Mouse (Mus musculus) heart, adult 2 months (tissue): ENCODE measurements around the gene Prnd. TPM values are rescaled to one million over a fixed set of nuclear protein-coding genes. Genes with fewer than 3 reads are reported as not detected.

Source experiments
- DNase-seq, 2 experiments: peaks; one replicate each; pipeline ENCODE4 v3.0.0; 2021
- H3K27ac ChIP-seq: fragments of 200-600 bp; 2 replicates; pipeline ENCODE4 v1.8.1; 2022
- H3K27me3 ChIP-seq: fragments of 200-500 bp; 2 replicates; pipeline ENCODE4 v1.6.1; 2012; ENCODE audit warnings: mild to moderate bottlenecking, low read length, inconsistent platforms, mixed read lengths; ENCODE audit not compliant: control insufficient read depth, insufficient read depth
- H3K36me3 ChIP-seq: fragments of 200-500 bp; 2 replicates; pipeline ENCODE4 v1.6.1; 2012; ENCODE audit warnings: low read length, inconsistent platforms; ENCODE audit not compliant: control insufficient read depth, insufficient read depth
- H3K4me1 ChIP-seq: fragments of 200-500 bp; 2 replicates; pipeline ENCODE4 v1.6.1; 2011; ENCODE audit warnings: low read length; ENCODE audit not compliant: control insufficient read depth, insufficient read depth
- H3K4me3 ChIP-seq: fragments of 200-600 bp; 2 replicates; pipeline ENCODE4 v1.8.1; 2022
- H3K79me2 ChIP-seq: fragments of 200-500 bp; replicated peaks from 2 replicates; pipeline ENCODE4 v1.6.1; 2012; ENCODE audit warnings: mild to moderate bottlenecking, inconsistent platforms, low read length, moderate library complexity, mixed read lengths; ENCODE audit not compliant: control insufficient read depth, insufficient read depth
- H3K9ac ChIP-seq: fragments of 200-500 bp; 2 replicates; pipeline ENCODE4 v1.6.1; 2012; ENCODE audit warnings: low read depth, mild to moderate bottlenecking, control low read depth, inconsistent platforms, low read length, mixed read lengths
- CTCF ChIP-seq: fragments of 200-600 bp; IDR thresholded peaks from 2 replicates; pipeline ENCODE4 v1.8.1; 2022; ENCODE audit warnings: antibody characterized with exemption, mild to moderate bottlenecking, moderate library complexity
- EP300 ChIP-seq: fragments of 200-500 bp; IDR thresholded peaks from 2 replicates; pipeline ENCODE4 v1.6.1; 2011; ENCODE audit warnings: low read depth, low read length, control low read depth; ENCODE audit not compliant: insufficient read depth
- POLR2A ChIP-seq: fragments of 200-500 bp; IDR thresholded peaks from 2 replicates; pipeline ENCODE4 v1.6.1; 2011; ENCODE audit warnings: mild to moderate bottlenecking, low read depth, low read length, control low read depth; ENCODE audit not compliant: insufficient read depth
- WGBS: fragments of 180-500 bp; shearing (Covaris S2); methylation state at CpG from one replicate; pipeline ENCODE4 v1.1.7; 2018; 5-methylcytosine and 5-hydroxymethylcytosine counted together
- intact Hi-C: fragments of 180-260 bp; cut with DNase I; formaldehyde crosslinking; loops from one replicate; pipeline ENCODE4 v1.15.1; 2025
- polyA plus RNA-seq: library from polyadenylated mRNA; depleted of rRNA; stranded (reverse); fragments of >200 nt; gene quantifications from 2 replicates; pipeline ENCODE4 v1.2.3, GENCODE M21; 2012
- total RNA-seq, 2 experiments: library from RNA; stranded (reverse); gene quantifications; 2 replicates each; pipeline ENCODE4 v1.2.3; 2021

The Prnd gene
- total and polyA plus RNA-seq, 3 experiments: 0.65 to 3.8 (median 1.2) TPM

DNA sequence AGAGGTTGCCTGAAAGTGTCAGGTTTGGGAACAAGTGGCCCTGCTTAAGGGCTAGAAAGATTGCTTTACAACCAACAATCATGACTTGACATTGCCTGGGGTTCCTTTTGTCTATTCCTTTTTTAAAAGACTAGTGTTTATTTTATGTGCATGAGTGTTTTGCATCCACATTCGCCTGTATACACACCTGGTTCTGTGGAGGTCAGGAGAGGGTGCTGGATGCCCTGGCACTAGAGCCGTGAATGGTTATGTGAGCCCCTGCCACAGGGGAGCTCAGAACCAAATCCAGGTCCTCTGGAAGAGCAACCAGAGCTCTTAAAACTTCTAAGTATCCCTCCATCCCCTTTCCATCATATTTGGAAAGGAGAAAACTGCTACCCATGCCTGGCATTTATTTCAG, 39.8 kb upstream of the Prnd start:
- 60% methylated on average over 2 of the region's 2 CpGs for WGBS
- TF ChIP-seq CTCF (no peak), EP300 (no peak), POLR2A (no peak)
- no peak overlapping the region; the same call in 1 of the 2 replicates for H3K4me3 ChIP-seq
- H3K27ac ChIP-seq: peak overlapping the region; percentile 87
- H3K79me2 ChIP-seq: peaks cover 2% of the 10 kb centered on the region
- peaks cover 10% of the 10 kb centered on the region for H3K36me3 ChIP-seq
- no peak for DNase-seq
- peaks cover 6% of the 10 kb centered on the region for H3K4me1 ChIP-seq
- H3K9ac ChIP-seq: no peak overlapping the region
- intact Hi-C loops: no loop called here
- H3K27me3 ChIP-seq: no peaks in the 10 kb centered on the region

DNA sequence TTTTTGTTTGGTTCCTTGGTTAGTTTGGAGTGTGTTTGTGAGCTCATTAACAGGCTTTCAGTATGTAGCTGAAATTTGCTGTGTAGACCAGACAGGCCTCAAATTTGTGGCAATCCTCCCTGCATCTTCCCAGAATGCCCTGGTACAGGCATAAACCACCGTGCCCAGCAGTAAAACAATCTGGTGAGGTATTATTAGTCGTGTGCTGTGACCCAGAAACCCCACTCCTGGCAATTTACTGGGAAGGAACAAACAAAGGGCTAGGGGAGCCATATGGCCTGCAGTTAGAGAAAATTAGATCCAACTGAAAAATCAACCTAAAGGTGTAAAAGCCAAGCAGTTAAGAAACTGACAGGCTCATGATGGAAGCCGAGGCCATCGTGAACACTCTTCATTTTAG, 39.3 kb upstream of the Prnd start:
- Histone ChIP-seq H3K27ac (no peak overlapping the region; the same call in 1 of the 2 replicates), H3K36me3 (peaks cover 10% of the 10 kb centered on the region), H3K9ac (no peak overlapping the region), H3K4me3 (no peak overlapping the region), H3K4me1 (peaks cover 6% of the 10 kb centered on the region), H3K79me2 (peaks cover 3% of the 10 kb centered on the region), H3K27me3 (no peaks in the 10 kb centered on the region)
- 55% methylated on average over 4 of the region's 4 CpGs for WGBS
- intact Hi-C loops: no loop called here
- DNase-seq: no peak
- no peak for TF ChIP-seq POLR2A
- no peak for TF ChIP-seq CTCF
- TF ChIP-seq EP300: no peak

DNA sequence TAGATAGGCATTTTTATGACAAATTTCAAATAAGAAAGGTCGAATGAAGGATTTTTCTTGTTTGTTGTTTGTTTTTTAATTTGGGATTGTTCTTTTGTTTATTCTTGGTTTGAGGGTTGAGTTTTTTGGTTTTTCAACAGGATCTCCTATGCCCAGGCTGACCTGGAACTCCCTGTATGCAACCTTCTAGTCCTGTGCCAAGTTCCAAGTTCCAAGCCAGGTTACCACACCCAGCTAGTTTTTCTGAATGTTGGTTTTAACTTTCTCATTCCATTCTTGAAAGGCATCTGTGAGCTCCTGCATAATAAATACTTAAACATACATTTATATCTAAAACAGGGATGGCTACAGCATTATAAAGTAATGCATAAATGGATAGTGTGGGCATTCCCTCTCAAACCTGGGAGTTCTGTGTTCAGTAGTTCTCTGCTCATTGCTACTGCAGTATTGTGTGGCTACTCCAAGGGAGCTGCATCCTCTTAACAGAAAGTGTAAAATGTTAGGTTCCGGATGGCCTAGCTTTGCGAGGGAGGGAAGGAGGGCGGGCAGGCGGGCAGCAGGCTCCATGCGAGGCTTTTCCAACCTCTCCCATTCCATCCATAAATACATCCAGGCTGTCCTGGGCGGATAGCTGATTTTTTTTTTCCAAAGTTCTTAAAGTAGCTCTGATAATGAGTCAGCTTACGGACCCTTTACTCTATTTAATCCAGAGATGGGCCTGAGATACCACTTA, 38.0 kb upstream of the Prnd start:
- no peak overlapping the region for H3K4me3 ChIP-seq
- intact Hi-C loops: no loop called here
- TF ChIP-seq POLR2A (no peak), EP300 (no peak), CTCF (no peak)

DNA sequence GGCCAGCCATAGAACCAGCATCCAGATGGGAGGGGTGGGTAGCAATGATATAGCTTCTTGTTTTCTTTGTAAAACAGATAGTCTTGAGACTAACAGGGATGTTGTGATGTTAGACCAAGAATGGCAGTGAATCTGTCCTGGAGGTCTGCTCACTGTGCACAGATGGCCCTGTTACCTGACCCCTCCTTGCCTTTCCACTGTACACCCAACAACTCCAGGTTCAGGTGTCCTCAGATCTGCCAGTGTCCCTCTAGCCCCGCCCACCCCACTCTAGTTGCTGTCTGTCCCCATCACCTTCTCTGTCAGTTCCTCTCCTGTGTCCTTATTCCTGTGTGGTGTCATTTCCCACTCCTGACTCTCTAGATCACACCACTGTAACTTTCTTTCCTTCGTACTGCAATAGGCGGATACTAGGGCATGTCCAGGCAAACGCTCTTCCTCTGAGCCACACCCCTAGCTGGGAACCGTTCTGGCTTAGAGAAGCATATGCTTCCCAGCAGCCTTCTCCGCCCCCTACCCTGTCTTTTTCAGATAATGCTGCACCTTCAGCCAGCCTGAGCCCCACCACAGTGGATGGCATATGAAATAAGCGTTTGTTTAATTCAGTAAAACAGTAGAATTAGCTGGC, 18.3 kb upstream of the Prnd start:
- no peaks in the 10 kb centered on the region for H3K36me3 ChIP-seq
- no peak overlapping the region for H3K4me3 ChIP-seq
- no peak overlapping the region for H3K27ac ChIP-seq
- no peak for TF ChIP-seq POLR2A
- TF ChIP-seq CTCF: no peak
- no peak for TF ChIP-seq EP300
- 57% methylated on average over 7 of the region's 7 CpGs for WGBS
- intact Hi-C loops: no loop called here
- no peaks in the 10 kb centered on the region for H3K79me2 ChIP-seq
- no peak overlapping the region for H3K9ac ChIP-seq
- peaks cover 6% of the 10 kb centered on the region for H3K4me1 ChIP-seq
- DNase-seq: no peak
- H3K27me3 ChIP-seq: no peaks in the 10 kb centered on the region

More for the DNA sequence above, 38.0 kb upstream of the Prnd start:
- Histone ChIP-seq H3K27ac (no peak overlapping the region), H3K79me2 (peaks cover 3% of the 10 kb centered on the region), H3K36me3 (peaks cover 10% of the 10 kb centered on the region), H3K9ac (no peak overlapping the region), H3K27me3 (no peaks in the 10 kb centered on the region), H3K4me1 (peaks cover 6% of the 10 kb centered on the region)
- DNase-seq: no peak
- WGBS: 69% methylated on average over 8 of the region's 8 CpGs

DNA sequence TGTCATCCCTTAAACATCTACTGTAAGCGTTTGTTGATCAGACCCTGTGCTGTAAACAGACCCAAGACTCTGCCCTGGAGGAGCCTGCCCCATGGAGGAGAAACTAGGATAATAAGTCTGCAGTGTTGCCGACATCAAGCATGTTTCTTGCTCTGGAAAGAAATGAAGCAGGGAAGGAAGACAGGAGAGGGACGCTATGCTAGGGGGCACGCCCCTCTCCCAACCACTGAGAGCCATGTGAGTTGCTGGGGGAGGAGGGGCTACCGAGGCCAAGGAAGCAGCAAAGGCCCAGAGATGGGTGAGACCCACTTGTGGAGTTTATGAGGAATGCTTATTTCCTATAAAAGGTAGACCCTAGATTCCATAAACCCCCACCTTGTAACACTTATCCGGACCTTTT, 17.6 kb upstream of the Prnd start:
- 67% methylated on average over 6 of the region's 6 CpGs for WGBS
- no peak overlapping the region for H3K9ac ChIP-seq
- no peak for DNase-seq
- no peaks in the 10 kb centered on the region for H3K36me3 ChIP-seq
- no peak for TF ChIP-seq POLR2A
- intact Hi-C loops: no loop called here
- H3K79me2 ChIP-seq: no peaks in the 10 kb centered on the region
- peaks cover 6% of the 10 kb centered on the region for H3K4me1 ChIP-seq
- H3K27me3 ChIP-seq: no peaks in the 10 kb centered on the region
- no peak overlapping the region for H3K27ac ChIP-seq
- H3K4me3 ChIP-seq: no peak overlapping the region

DNA sequence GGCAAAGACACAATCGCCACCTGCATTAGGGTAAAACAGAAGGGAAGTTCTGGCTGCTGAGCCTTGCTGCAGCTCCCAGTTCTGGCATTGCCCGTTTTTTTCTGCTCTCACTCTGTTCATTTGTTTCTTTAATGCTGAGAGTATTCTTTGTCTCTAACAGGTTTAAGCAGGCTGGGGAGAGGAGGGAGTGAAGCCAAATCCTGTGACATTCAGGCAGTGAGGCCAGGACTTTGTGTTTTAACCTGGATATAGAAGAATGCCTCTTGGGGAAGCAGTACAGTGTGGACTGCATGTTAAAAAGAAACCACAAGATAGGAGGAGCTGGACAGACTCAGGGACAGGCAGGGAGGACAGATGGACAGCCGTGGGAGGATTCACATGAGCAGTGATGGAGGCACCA, 17.1 kb upstream of the Prnd start:
- Histone ChIP-seq H3K79me2 (no peaks in the 10 kb centered on the region), H3K9ac (no peak overlapping the region), H3K4me1 (peaks cover 6% of the 10 kb centered on the region), H3K27me3 (no peaks in the 10 kb centered on the region), H3K36me3 (no peaks in the 10 kb centered on the region), H3K4me3 (no peak overlapping the region), H3K27ac (no peak overlapping the region)
- no peak for TF ChIP-seq CTCF
- no peak for TF ChIP-seq EP300
- TF ChIP-seq POLR2A: no peak
- intact Hi-C loops: no loop called here
- WGBS: 51% methylated on average over 3 of the region's 3 CpGs
- no peak for DNase-seq
